Mouse (Mus musculus) cerebellum, adult 11 months (tissue): ENCODE data around the gene Pi4k2a.

ENCODE experiments used
- DNase-seq: peaks from one replicate; pipeline ENCODE4 v3.0.0; 2022

The Pi4k2a gene

GRCm38 (mm10) chr19:42167489-42167888, 77.2 kb downstream of the Pi4k2a start:
- no peak for DNase-seq

GRCm38 (mm10) chr19:42169322-42169975, 79.2 kb downstream of the Pi4k2a start:
- DNase-seq, result peak; percentile 47

GRCm38 (mm10) chr19:42170025-42170969, 80.0 kb downstream of the Pi4k2a start:
- DNase-seq, result peak; percentile 96
